Mouse (Mus musculus): Measurements from ENCODE around the gene Gm17660.

- TF ChIP-seq EP300 (IDR thresholded peaks at IDR 0.05; ENCODE audit: low read depth in 1 of 2, low read length in 2 of 2) (no peak), CTCF (IDR thresholded peaks at IDR 0.05 in 2 of 3, conservative IDR thresholded peaks at IDR 0.05 in 1 of 3; ENCODE audit: control insufficient read depth in 1 of 3, insufficient read depth in 1 of 3, low read depth in 2 of 3, low read length in 3 of 3, poor library complexity in 1 of 3, severe bottlenecking in 1 of 3) (no peak), POLR2A (IDR thresholded peaks at IDR 0.05; ENCODE audit: control insufficient read depth in 1 of 2, insufficient read depth in 1 of 2, low read depth in 1 of 2, low read length in 2 of 2, poor library complexity in 1 of 2) (no peak), POLR2AphosphoS2 (IDR thresholded peaks at IDR 0.05; ENCODE audit: low read length) (no peak), KAT2A (conservative IDR thresholded peaks at IDR 0.05; ENCODE audit: low read depth, low read length) (no peak)
Measured at GRCm38 (mm10) chr5:104110171-104110920, 32.9 kb upstream of the Gm17660 start.
